Mouse (Mus musculus) ES-E14 (cell line): Measurements from ENCODE around the gene Casc3.

ENCODE experiments used
- CHD2 ChIP-seq: IDR thresholded peaks from 2 replicates; pipeline ENCODE4 v1.6.1; 2014; ENCODE audit warnings: mild to moderate bottlenecking, low read depth, low read length, inconsistent platforms
- MAFK ChIP-seq: IDR thresholded peaks from 2 replicates; pipeline ENCODE4 v1.6.1; 2014; ENCODE audit warnings: mild to moderate bottlenecking, low read depth, low read length, inconsistent platforms; ENCODE audit not compliant: insufficient read depth
- ZC3H11A ChIP-seq: IDR thresholded peaks from 2 replicates; pipeline ENCODE4 v1.6.1; 2012; ENCODE audit warnings: low read depth, mild to moderate bottlenecking, inconsistent platforms, low read length, borderline replicate concordance
- ZNF384 ChIP-seq: IDR thresholded peaks from 2 replicates; pipeline ENCODE4 v1.6.1; 2012; ENCODE audit warnings: low read depth, low read length, inconsistent platforms

GRCm38 (mm10) chr11:98792081-98792480 is 12.6 kb upstream of the Casc3 start:
- TF ChIP-seq MAFK (no peak), ZNF384 (no peak), ZC3H11A (no peak), CHD2 (no peak)
